Mouse (Mus musculus): ENCODE data around the gene Isyna1. TPM values are rescaled to one million over a fixed set of nuclear protein-coding genes. Genes with fewer than 3 reads are reported as not detected.

Gene Isyna1
- 10 to 100 TPM; 47.3 to 47.7 TPM for total RNA-seq (2021)
- long read RNA-seq, transcript Isyna1-201 (11 exons, 1,836 nt): major isoform, 28 of 46 reads
- long read RNA-seq, transcript Isyna1-206 (10 exons, 1,916 nt): minor isoform, 8 of 46 reads
- long read RNA-seq, partial matches to known transcripts: 5 of 46 reads
- long read RNA-seq, other reads (novel, unspliced or antisense): 5 of 46 reads

GRCm38 (mm10) chr8:70593961-70594609 lies at the start of gene Isyna1:
Gene Isyna1 (plus strand): TSS chr8:70594373.
- peak in 1 of 2 experiments; percentile 74 for DNase-seq (ENCODE audit: low spot score in 2 of 2)

- no peak for DNase-seq (ENCODE audit: low spot score in 2 of 2)
Observed at GRCm38 (mm10) chr8:70546412-70546811, 47.8 kb upstream of the Isyna1 start.

GRCm38 (mm10) chr8:70547762-70548161 lies 46.4 kb upstream of the Isyna1 start:
- DNase-seq (ENCODE audit: low spot score in 2 of 2): no peak

GRCm38 (mm10) chr8:70549412-70550184 lies 44.6 kb upstream of the Isyna1 start:
- DNase-seq (ENCODE audit: low spot score in 2 of 2): no peak

GRCm38 (mm10) chr8:70551558-70552161 lies 42.5 kb upstream of the Isyna1 start:
- DNase-seq (ENCODE audit: low spot score in 2 of 2): no peak

- no peak for DNase-seq (ENCODE audit: low spot score in 2 of 2)
Observed at GRCm38 (mm10) chr8:70552836-70553235, 41.3 kb upstream of the Isyna1 start.

- DNase-seq (ENCODE audit: low spot score in 2 of 2): no peak
Observed at GRCm38 (mm10) chr8:70553740-70554139, 40.4 kb upstream of the Isyna1 start.

- no peak for DNase-seq (ENCODE audit: low spot score in 2 of 2)
Observed at GRCm38 (mm10) chr8:70555079-70555747, 39.0 kb upstream of the Isyna1 start.

- no peak for DNase-seq (ENCODE audit: low spot score in 2 of 2)
Observed at GRCm38 (mm10) chr8:70558334-70558733, 35.8 kb upstream of the Isyna1 start.

- DNase-seq (ENCODE audit: low spot score in 2 of 2): no peak
Observed at GRCm38 (mm10) chr8:70558983-70559382, 35.2 kb upstream of the Isyna1 start.

GRCm38 (mm10) chr8:70560096-70560495 lies 34.1 kb upstream of the Isyna1 start:
- peak in 1 of 2 experiments; percentile 54 for DNase-seq (ENCODE audit: low spot score in 2 of 2)

- peak in 1 of 2 experiments; percentile 64 for DNase-seq (ENCODE audit: low spot score in 2 of 2)
Observed at GRCm38 (mm10) chr8:70560564-70560963, 33.6 kb upstream of the Isyna1 start.

- no peak for DNase-seq (ENCODE audit: low spot score in 2 of 2)
Observed at GRCm38 (mm10) chr8:70561357-70561756, 32.8 kb upstream of the Isyna1 start.

GRCm38 (mm10) chr8:70561809-70562535 lies 32.2 kb upstream of the Isyna1 start:
- peak in 1 of 2 experiments; percentile 59 for DNase-seq (ENCODE audit: low spot score in 2 of 2)

- no peak for DNase-seq (ENCODE audit: low spot score in 2 of 2)
Observed at GRCm38 (mm10) chr8:70562802-70563201, 31.4 kb upstream of the Isyna1 start.

GRCm38 (mm10) chr8:70563763-70564387 lies 30.3 kb upstream of the Isyna1 start:
- DNase-seq (ENCODE audit: low spot score in 2 of 2): no peak

- no peak for DNase-seq (ENCODE audit: low spot score in 2 of 2)
Observed at GRCm38 (mm10) chr8:70564696-70565235, 29.4 kb upstream of the Isyna1 start.

- DNase-seq (ENCODE audit: low spot score in 2 of 2): no peak
Observed at GRCm38 (mm10) chr8:70565561-70565960, 28.6 kb upstream of the Isyna1 start.

GRCm38 (mm10) chr8:70570360-70570759 lies 23.8 kb upstream of the Isyna1 start:
- no peak for DNase-seq (ENCODE audit: low spot score in 2 of 2)

GRCm38 (mm10) chr8:70570990-70571389 lies 23.2 kb upstream of the Isyna1 start:
- no peak for DNase-seq (ENCODE audit: low spot score in 2 of 2)
